Mouse (Mus musculus): ENCODE data around the gene Pak7. TPM values are rescaled to one million over a fixed set of nuclear protein-coding genes. Genes with fewer than 3 reads are reported as not detected.
"Not testable (repeated sequence)": the region's sequence is repeated elsewhere in the genome, so short reads cannot be mapped to it uniquely, and the experiment has no call there.

The Pak7 gene
- total and polyA plus RNA-seq, 3 experiments, result 0.08 to 0.14 (median 0.14) TPM

GRCm38 (mm10) chr2:136282043-136282442 is 105.7 kb downstream of the Pak7 start:
- Histone ChIP-seq H3K36me3 (ENCODE audit: control insufficient read depth, insufficient read depth, low read length) (no peaks in the 10 kb centered on the region), H3K9ac (ENCODE audit: low read depth, low read length) (no peak overlapping the region), H3K4me1 (ENCODE audit: control insufficient read depth, insufficient read depth, low read length) (no peaks in the 10 kb centered on the region), H3K79me2 (replicated peaks; ENCODE audit: control insufficient read depth, insufficient read depth, low read length) (no peaks in the 10 kb centered on the region), H3K27me3 (ENCODE audit: control insufficient read depth, insufficient read depth, low read length) (no peaks in the 10 kb centered on the region), H3K4me3 (no peak overlapping the region), H3K27ac (no peak overlapping the region)
- no peak for DNase-seq
- TF ChIP-seq POLR2A (IDR thresholded peaks at IDR 0.05; ENCODE audit: insufficient read depth, low read depth, low read length) (no peak), CTCF (IDR thresholded peaks at IDR 0.05) (no peak), EP300 (IDR thresholded peaks at IDR 0.05; ENCODE audit: insufficient read depth, low read depth, low read length) (no peak)
- intact Hi-C loops (cut with DNase I), result no loop called here
- 56% methylated on average over 1 of the region's 1 CpGs for WGBS

DNA sequence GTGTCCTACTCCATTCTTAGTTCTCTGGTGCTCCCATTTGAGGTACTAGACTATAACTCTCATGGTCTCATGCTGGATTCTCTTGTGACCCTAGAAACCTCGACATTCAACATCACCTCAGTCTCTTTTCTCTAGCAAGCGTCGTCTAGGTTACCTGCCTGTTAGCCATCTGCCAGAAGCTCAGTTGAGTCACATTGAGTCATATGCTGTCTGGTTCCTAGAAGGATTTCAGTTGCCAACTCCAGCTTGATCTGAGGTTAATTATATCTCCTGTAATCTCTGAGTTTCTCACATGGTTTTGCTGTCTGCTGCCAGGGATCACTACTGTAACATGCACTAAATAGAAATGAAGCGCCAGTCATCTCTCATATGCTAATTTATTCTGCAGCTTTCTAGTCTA is 145.8 kb downstream of the Pak7 start:
- H3K9ac ChIP-seq (ENCODE audit: low read depth, low read length); H3K27ac ChIP-seq; DNase-seq; H3K4me1 ChIP-seq (ENCODE audit: control insufficient read depth, insufficient read depth, low read length); H3K27me3 ChIP-seq (ENCODE audit: control insufficient read depth, insufficient read depth, low read length); intact Hi-C loops (cut with DNase I); H3K79me2 ChIP-seq (replicated peaks; ENCODE audit: control insufficient read depth, insufficient read depth, low read length); H3K4me3 ChIP-seq; H3K36me3 ChIP-seq (ENCODE audit: control insufficient read depth, insufficient read depth, low read length): not testable (repeated sequence)
- 66% methylated on average over 4 of the region's 4 CpGs for WGBS

DNA sequence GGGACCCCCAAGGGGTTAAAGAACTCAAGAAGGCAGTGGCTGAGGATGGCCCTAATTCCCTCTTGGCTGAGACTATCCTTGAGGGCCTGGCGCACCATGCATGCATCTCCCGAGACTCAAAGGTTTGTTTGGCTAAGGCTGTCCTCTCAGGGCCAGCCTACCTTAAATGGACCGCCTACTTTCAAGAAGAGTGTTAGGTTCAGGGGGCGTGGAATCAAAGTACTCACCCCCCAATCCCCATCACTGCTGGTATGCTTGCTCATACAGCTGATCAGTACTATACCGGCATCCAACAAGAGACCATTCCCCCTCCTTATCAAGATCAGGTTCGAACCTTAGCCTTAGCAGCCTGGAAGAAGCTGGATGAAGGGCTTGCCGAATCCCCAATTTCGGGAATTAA is 156.5 kb downstream of the Pak7 start:
- WGBS, result 90% methylated on average over 8 of the region's 8 CpGs
- Histone ChIP-seq H3K79me2 (replicated peaks; ENCODE audit: control insufficient read depth, insufficient read depth, low read length) (no peaks in the 10 kb centered on the region), H3K27me3 (ENCODE audit: control insufficient read depth, insufficient read depth, low read length) (no peaks in the 10 kb centered on the region), H3K4me1 (ENCODE audit: control insufficient read depth, insufficient read depth, low read length) (no peaks in the 10 kb centered on the region), H3K36me3 (ENCODE audit: control insufficient read depth, insufficient read depth, low read length) (no peaks in the 10 kb centered on the region), H3K4me3 (no peak overlapping the region), H3K27ac (no peak overlapping the region), H3K9ac (ENCODE audit: low read depth, low read length) (no peak overlapping the region)
- intact Hi-C loops (cut with DNase I), result no loop called here
- TF ChIP-seq POLR2A (IDR thresholded peaks at IDR 0.05; ENCODE audit: insufficient read depth, low read depth, low read length) (no peak), EP300 (IDR thresholded peaks at IDR 0.05; ENCODE audit: insufficient read depth, low read depth, low read length) (no peak), CTCF (IDR thresholded peaks at IDR 0.05) (no peak)
- no peak for DNase-seq

DNA sequence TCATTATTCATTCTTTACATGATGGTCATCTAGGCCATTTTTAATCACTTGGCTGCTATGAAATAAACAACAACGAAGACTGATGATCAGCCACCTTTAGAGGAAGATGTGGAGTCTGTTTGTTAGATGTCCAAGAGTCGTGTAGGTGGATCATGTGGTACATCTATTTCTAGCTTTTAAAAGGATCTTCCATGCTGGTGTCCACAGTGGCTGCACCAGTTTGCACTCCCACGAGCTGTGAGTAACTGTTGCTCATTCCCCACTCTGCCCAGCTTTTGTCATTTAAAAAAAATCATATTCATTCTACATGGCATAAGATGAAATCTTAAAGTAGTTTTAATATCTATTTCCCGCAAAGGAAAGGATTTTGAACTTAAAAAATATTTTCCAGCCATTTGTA is 183.7 kb downstream of the Pak7 start:
- no peak for DNase-seq
- no peak overlapping the region for H3K4me3 ChIP-seq
- H3K27me3 ChIP-seq (ENCODE audit: control insufficient read depth, insufficient read depth, low read length), result no peaks in the 10 kb centered on the region
- no peaks in the 10 kb centered on the region for H3K4me1 ChIP-seq (ENCODE audit: control insufficient read depth, insufficient read depth, low read length)
- H3K79me2 ChIP-seq (replicated peaks; ENCODE audit: control insufficient read depth, insufficient read depth, low read length), result no peaks in the 10 kb centered on the region
- no peak overlapping the region for H3K27ac ChIP-seq
- TF ChIP-seq POLR2A (IDR thresholded peaks at IDR 0.05; ENCODE audit: insufficient read depth, low read depth, low read length) (no peak), CTCF (IDR thresholded peaks at IDR 0.05) (no peak), EP300 (IDR thresholded peaks at IDR 0.05; ENCODE audit: insufficient read depth, low read depth, low read length) (no peak)
- H3K9ac ChIP-seq (ENCODE audit: low read depth, low read length), result no peak overlapping the region
- no peaks in the 10 kb centered on the region for H3K36me3 ChIP-seq (ENCODE audit: control insufficient read depth, insufficient read depth, low read length)
- intact Hi-C loops (cut with DNase I), result no loop called here
- WGBS, result 63% methylated on average over 4 of the region's 4 CpGs

DNA sequence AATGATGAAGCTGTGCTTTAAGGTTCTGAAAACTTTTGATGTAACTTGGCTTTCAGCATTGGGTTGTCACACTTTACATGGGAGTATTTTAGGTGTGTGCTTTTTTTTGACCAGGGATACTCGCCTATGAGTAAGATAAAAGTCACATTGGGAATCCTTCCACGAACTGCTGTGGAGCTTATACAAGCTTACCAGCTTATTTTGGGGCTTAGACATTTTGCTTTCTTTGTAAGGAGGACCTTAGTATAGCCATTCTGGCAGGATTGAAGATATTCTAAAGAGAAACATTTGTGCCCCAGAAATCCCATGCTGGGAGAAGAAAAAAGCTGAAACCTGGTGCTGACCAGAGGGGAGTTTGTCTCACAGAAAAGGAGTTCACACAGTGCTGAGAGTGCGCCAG is 212.7 kb downstream of the Pak7 start:
- WGBS, result 64% methylated on average over 3 of the region's 3 CpGs
- H3K27ac ChIP-seq, result no peak overlapping the region
- H3K79me2 ChIP-seq (replicated peaks; ENCODE audit: control insufficient read depth, insufficient read depth, low read length), result no peaks in the 10 kb centered on the region
- no peaks in the 10 kb centered on the region for H3K27me3 ChIP-seq (ENCODE audit: control insufficient read depth, insufficient read depth, low read length)
- H3K4me3 ChIP-seq, result no peak overlapping the region
- no peaks in the 10 kb centered on the region for H3K36me3 ChIP-seq (ENCODE audit: control insufficient read depth, insufficient read depth, low read length)
- TF ChIP-seq EP300 (IDR thresholded peaks at IDR 0.05; ENCODE audit: insufficient read depth, low read depth, low read length) (no peak), CTCF (IDR thresholded peaks at IDR 0.05) (no peak), POLR2A (IDR thresholded peaks at IDR 0.05; ENCODE audit: insufficient read depth, low read depth, low read length) (no peak)
- intact Hi-C loops (cut with DNase I), result no loop called here
- no peak for DNase-seq
- no peak overlapping the region for H3K9ac ChIP-seq (ENCODE audit: low read depth, low read length)
- H3K4me1 ChIP-seq (ENCODE audit: control insufficient read depth, insufficient read depth, low read length), result no peaks in the 10 kb centered on the region

- Histone ChIP-seq H3K79me2 (replicated peaks; ENCODE audit: control insufficient read depth, insufficient read depth, low read length) (no peaks in the 10 kb centered on the region), H3K4me1 (ENCODE audit: control insufficient read depth, insufficient read depth, low read length) (no peaks in the 10 kb centered on the region), H3K36me3 (ENCODE audit: control insufficient read depth, insufficient read depth, low read length) (no peaks in the 10 kb centered on the region), H3K4me3 (no peak overlapping the region), H3K27me3 (ENCODE audit: control insufficient read depth, insufficient read depth, low read length) (no peaks in the 10 kb centered on the region), H3K27ac (no peak overlapping the region), H3K9ac (ENCODE audit: low read depth, low read length) (no peak overlapping the region)
- WGBS, result 71% methylated on average over 7 of the region's 7 CpGs
- no peak for DNase-seq
- intact Hi-C loops (cut with DNase I), result no loop called here
- no peak for TF ChIP-seq CTCF (IDR thresholded peaks at IDR 0.05)
- TF ChIP-seq POLR2A (IDR thresholded peaks at IDR 0.05; ENCODE audit: insufficient read depth, low read depth, low read length), result no peak
- TF ChIP-seq EP300 (IDR thresholded peaks at IDR 0.05; ENCODE audit: insufficient read depth, low read depth, low read length), result no peak
These were observed 237.0 kb downstream of the Pak7 start for GRCm38 (mm10) chr2:136150752-136151151.
